Mouse (Mus musculus) adipocyte (in vitro differentiated cells): Measurements from ENCODE around the gene Olfr532.
"Not testable (repeated sequence)": the region's sequence is repeated elsewhere in the genome, so short reads cannot be mapped to it uniquely, and the experiment has no call there.

Source experiments
- DNase-seq: peaks from one replicate; pipeline ENCODE4 v3.0.0-alpha.2; 2016; ENCODE audit warnings: low spot score

Olfr532 gene

DNA sequence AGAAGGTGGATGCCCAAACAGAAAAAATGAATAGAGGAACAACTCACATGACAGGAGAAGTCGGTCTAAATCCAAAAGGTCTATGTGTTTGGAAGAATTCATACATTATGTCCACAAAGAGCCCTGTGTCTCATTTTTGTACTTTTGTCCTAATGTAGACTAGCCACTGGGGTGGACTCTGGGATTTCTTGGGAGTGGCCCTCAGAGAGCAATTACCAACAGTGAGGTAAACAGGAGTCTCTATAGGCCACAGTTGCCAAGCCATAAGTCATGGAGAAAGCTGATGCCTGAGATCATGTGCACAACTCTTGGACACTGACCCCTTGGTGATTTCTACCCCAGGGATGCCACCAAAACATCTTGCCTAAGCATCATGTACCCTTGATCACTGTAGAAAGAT, at the start of gene Olfr532:
Gene Olfr532 (minus strand): TSS at position 101 of the 400 bp plus-strand sequence.
- DNase-seq, result no peak

DNA sequence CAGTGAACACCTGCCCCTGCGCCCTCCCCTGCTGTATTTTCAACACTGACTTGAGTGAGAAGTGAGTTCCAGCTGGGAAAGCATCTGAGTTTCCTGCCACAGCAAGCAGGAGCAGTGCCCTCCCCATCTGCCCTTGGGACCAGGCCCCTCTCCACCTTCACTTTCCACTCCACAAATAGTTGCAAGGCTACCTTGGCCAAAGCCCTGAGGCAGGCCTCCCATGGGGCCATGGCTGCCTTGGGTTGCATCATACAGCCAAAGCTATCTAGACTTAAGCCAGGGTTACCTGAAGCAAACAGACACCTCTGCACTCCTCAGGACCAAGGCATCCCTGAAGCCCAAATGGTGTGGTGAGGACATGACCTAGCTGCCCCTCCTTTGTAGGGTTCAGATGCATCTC, 41.6 kb upstream of the Olfr532 start, which contains the start of gene Olfr533:
Gene Olfr533 (plus strand): TSS at position 301 of the 400 bp plus-strand sequence.
- DNase-seq, result not testable (repeated sequence)

DNA sequence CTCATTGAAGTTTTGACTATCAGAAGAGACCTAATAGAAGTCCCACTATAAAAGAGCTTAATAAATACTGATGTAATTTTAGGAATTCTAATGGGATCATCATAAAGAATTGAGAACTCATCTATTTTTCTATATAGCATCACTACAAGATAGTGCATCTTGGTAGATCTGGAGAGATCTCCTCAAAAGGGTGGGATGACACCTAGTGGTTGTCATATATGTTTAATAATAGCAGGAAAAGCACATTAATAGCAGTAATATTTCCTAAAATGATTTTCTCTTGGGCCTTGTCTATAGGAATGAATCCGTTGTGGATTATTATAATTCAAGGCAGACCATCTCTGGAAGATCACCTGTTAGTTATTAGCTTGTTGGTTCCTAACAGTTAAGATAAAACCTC, 21.7 kb upstream of the Olfr532 start:
- no peak for DNase-seq

DNA sequence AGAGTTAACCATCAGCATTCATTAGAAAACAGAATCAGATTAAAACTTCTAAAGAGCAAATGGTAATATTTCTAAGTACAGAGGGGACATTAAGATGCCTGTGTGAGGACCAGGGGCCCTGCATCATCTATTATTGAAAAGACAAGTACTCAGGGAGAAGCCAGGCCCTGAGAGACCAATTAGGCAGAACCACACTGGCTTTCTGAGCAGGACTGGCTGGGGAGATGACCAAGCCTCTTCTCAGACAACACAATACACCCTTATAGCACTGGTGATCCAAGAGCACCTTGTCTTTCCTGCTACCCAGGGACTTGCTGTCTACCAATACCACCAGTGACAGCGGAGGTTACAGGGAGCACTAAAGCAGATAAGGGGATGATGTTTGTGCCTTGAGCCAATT, 18.6 kb downstream of the Olfr532 start, which contains the start of gene Olfr531:
Gene Olfr531 (minus strand): TSS at position 101 of the 400 bp plus-strand sequence.
- no peak for DNase-seq

DNA sequence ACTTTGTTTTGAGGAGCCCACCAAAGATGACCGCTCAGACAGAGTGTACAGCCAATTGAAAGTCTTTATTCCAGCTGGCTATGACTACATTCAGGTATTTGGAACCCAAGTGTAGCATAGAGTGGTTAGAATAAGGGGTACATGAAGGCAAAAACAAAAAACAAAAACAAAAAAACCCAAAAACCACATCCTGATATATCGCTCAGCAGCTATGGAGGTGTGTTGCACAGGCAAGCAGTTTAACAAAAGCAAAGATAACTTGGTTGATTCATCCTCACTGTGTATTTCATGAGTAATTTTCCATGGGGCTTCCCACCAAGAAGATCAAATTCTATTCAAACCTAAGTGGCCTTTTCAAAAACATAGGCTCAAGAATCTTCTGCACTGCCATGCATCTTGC, 44.5 kb downstream of the Olfr532 start:
- DNase-seq, result no peak

DNA sequence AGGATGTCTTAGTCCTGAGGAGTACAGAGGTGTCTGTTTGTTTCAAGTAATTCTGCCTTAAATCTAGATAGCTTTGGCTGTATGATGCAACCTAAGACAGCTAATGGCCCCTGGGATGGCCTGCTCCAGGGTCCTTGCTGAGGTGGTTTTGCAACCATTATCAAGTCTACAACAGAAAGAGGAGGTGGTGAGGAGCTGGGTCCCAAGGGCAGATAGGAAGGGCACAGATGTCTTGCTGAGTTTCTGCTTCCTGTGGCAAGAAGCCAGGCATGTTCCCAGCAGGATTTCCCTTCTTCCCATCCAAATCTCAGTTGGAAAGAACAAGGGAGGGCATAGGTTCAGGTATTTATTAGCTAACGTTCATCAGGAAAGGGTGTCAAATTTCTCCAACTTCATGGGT, 45.2 kb downstream of the Olfr532 start, which contains the start of gene Olfr530:
Gene Olfr530 (minus strand): TSS at position 101 of the 400 bp plus-strand sequence.
- no peak for DNase-seq

DNA sequence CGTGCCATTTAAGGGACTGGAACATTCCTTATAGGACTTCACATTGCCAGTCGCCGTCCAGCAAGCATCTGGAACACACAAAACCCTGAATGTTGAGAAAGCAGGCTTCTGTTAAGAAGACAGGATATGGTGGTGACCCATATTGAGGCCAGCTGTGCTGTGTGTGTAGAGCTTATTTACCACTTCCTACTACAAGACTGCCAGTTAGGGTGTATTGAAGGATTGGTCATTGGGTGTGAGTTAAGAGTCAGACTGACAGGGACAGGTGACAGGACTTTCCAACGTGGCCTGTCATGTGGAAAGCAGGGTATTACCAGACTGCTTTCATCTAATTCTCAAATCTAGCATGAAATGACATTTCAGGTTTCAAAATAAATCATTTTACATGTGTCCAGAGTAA, 47.1 kb downstream of the Olfr532 start:
- no peak for DNase-seq
